Mouse (Mus musculus) C2C12 (cell line): Measurements from ENCODE around the gene Dhps.

ENCODE experiments used
- CEBPB ChIP-seq: IDR thresholded peaks from one replicate; pipeline ENCODE4 v1.6.1; 2011; ENCODE audit warnings: low read depth, mild to moderate bottlenecking, control low read depth, moderate library complexity
- CTCF ChIP-seq: IDR thresholded peaks from one replicate; pipeline ENCODE4 v1.5.1; 2011; ENCODE audit not compliant: control insufficient read depth, insufficient read depth, insufficient read length
- MAX ChIP-seq: IDR thresholded peaks from one replicate; pipeline ENCODE4 v1.6.1; 2011; ENCODE audit warnings: mild to moderate bottlenecking, control low read depth
- MYOD1 ChIP-seq: IDR thresholded peaks from one replicate; pipeline ENCODE4 v1.6.1; 2011; ENCODE audit warnings: low read depth; ENCODE audit not compliant: control insufficient read depth, insufficient read length
- MYOG ChIP-seq: IDR thresholded peaks from one replicate; pipeline ENCODE4 v1.6.1; 2011; ENCODE audit not compliant: control insufficient read depth, insufficient read length; ENCODE audit errors: extremely low read depth
- USF1 ChIP-seq: IDR thresholded peaks from one replicate; pipeline ENCODE4 v1.6.1; 2011; ENCODE audit warnings: low read depth, mild to moderate bottlenecking, control low read depth, moderate library complexity

DNA sequence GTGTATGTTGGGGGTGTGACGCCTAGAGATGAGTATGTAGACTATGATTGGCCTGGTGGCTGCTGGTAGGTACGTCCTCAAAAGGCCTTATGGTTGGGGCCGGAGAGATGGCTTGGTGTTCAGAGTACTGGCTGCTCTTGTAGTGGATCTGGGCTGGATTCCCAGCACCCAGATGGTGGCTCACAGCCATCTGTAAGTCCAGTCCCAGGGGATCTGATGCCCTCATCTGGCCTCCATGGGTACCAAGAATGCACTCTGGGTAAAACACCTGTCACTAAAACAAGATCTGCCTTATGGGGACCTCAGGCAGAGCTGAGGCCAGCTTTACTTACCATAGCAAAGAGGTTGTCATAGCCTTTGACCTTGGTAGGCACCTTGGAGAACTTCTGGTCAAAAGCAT, 47.7 kb upstream of the Dhps start:
- TF ChIP-seq CTCF (no peak), CEBPB (no peak), MYOD1 (no peak), USF1 (no peak), MAX (no peak), MYOG (no peak)
